Mouse (Mus musculus) kidney, postnatal 0 days (tissue): ENCODE measurements at regions not wholly inside any gene's neighbourhood (a gene's known extent, or its start where the extent isn't known, plus 50 kb on each side); places are given as distances from the start of the nearest gene placed in this dataset.

Source experiments
- ATAC-seq: fragments of 200-750 bp; cut with Nextera tagmentation; replicated peaks from 2 replicates; pipeline ENCODE4 v1.8.0; 2017; ENCODE audit warnings: low read depth, moderate number of reproducible peaks, moderate TSS enrichment, moderate library complexity; ENCODE audit not compliant: low FRiP score
- DNase-seq: peaks from one replicate; pipeline ENCODE4 v3.0.0-alpha.2; 2016; ENCODE audit warnings: low spot score
- H3K27ac ChIP-seq: fragments of 300-500 bp; sonication (generic); 2 replicates; pipeline ENCODE4 v1.5.1; 2014; ENCODE audit warnings: mild to moderate bottlenecking
- H3K27me3 ChIP-seq: fragments of 300-500 bp; sonication (generic); 2 replicates; pipeline ENCODE4 v1.6.1; 2014; ENCODE audit warnings: low read length, mixed read lengths; ENCODE audit not compliant: insufficient read depth
- H3K36me3 ChIP-seq: fragments of 300-500 bp; sonication (generic); 2 replicates; pipeline ENCODE4 v1.6.1; 2014; ENCODE audit warnings: low read length, mixed read lengths; ENCODE audit not compliant: insufficient read depth
- H3K4me1 ChIP-seq: fragments of 300-500 bp; sonication (generic); replicated peaks from 2 replicates; pipeline ENCODE4 v1.6.1; 2014; ENCODE audit warnings: antibody characterized with exemption, low read length, mixed read lengths; ENCODE audit not compliant: insufficient read depth
- H3K4me2 ChIP-seq: fragments of 300-500 bp; sonication (generic); 2 replicates; pipeline ENCODE4 v1.6.1; 2014; ENCODE audit warnings: mild to moderate bottlenecking, low read length, moderate library complexity, mixed read lengths
- H3K4me3 ChIP-seq: fragments of 300-500 bp; sonication (generic); replicated peaks from 2 replicates; pipeline ENCODE4 v1.5.1; 2014; ENCODE audit warnings: low read depth, low read length
- H3K9ac ChIP-seq: fragments of 300-500 bp; sonication (generic); 2 replicates; pipeline ENCODE4 v1.6.1; 2014; ENCODE audit warnings: low read depth, low read length
- H3K9me3 ChIP-seq: fragments of 300-500 bp; sonication (generic); replicated peaks from 2 replicates; pipeline ENCODE4 v1.6.1; 2016; ENCODE audit warnings: low read length, inconsistent platforms, mixed read lengths
- CTCF ChIP-seq: IDR thresholded peaks from 2 replicates; pipeline ENCODE4 v1.5.1; 2016; ENCODE audit warnings: antibody characterized with exemption, low read depth, mild to moderate bottlenecking, moderate library complexity
- WGBS: fragments of 180-500 bp; shearing (Covaris S2); extraction: QIAGEN DNeasy Blood & Tissue Kit; methylation state at CpG from one replicate; pipeline ENCODE4 v1.1.7; 2014; 5-methylcytosine and 5-hydroxymethylcytosine counted together

GRCm38 (mm10) chr2:103848923-103849700 lies 51.7 kb upstream of the Caprin1 start:
- 67% methylated on average over 9 of the region's 9 CpGs for WGBS
- Histone ChIP-seq H3K27ac (no peak overlapping the region), H3K9ac (no peak overlapping the region), H3K4me1 (no peaks in the 10 kb centered on the region), H3K36me3 (no peaks in the 10 kb centered on the region), H3K27me3 (no peaks in the 10 kb centered on the region), H3K9me3 (no peaks in the 10 kb centered on the region), H3K4me2 (no peak overlapping the region), H3K4me3 (no peak overlapping the region)
- DNase-seq (peak; percentile 82), ATAC-seq (no peak; the same call in 1 of the 2 replicates)
- TF ChIP-seq CTCF, result peak; percentile 85

GRCm38 (mm10) chr2:103849766-103850530 lies 52.5 kb upstream of the Caprin1 start:
- H3K9me3 ChIP-seq, result no peaks in the 10 kb centered on the region
- 71% methylated on average over 9 of the region's 9 CpGs for WGBS
- no peak overlapping the region for H3K27ac ChIP-seq
- H3K4me1 ChIP-seq, result no peaks in the 10 kb centered on the region
- ATAC-seq (no peak), DNase-seq (no peak)
- H3K9ac ChIP-seq, result no peak overlapping the region
- H3K4me3 ChIP-seq, result no peak overlapping the region
- TF ChIP-seq CTCF, result no peak
- no peaks in the 10 kb centered on the region for H3K27me3 ChIP-seq
- no peaks in the 10 kb centered on the region for H3K36me3 ChIP-seq
- no peak overlapping the region for H3K4me2 ChIP-seq

- Histone ChIP-seq H3K9me3 (no peaks in the 10 kb centered on the region), H3K9ac (no peak overlapping the region), H3K27me3 (no peaks in the 10 kb centered on the region), H3K4me1 (no peaks in the 10 kb centered on the region), H3K4me3 (no peak overlapping the region), H3K36me3 (no peaks in the 10 kb centered on the region), H3K4me2 (no peak overlapping the region), H3K27ac (no peak overlapping the region)
- no peak for ATAC-seq
- TF ChIP-seq CTCF, result no peak
- 77% methylated on average over 5 of the region's 5 CpGs for WGBS
- no peak for DNase-seq
Measured at GRCm38 (mm10) chr2:103850531-103850816, 53.0 kb upstream of the Caprin1 start.

- Histone ChIP-seq H3K9me3 (no peaks in the 10 kb centered on the region), H3K9ac (no peak overlapping the region), H3K27ac (no peak overlapping the region), H3K4me1 (no peaks in the 10 kb centered on the region), H3K4me3 (no peak overlapping the region), H3K4me2 (no peak overlapping the region), H3K36me3 (no peaks in the 10 kb centered on the region), H3K27me3 (no peaks in the 10 kb centered on the region)
- no peak for TF ChIP-seq CTCF
- DNase-seq (no peak), ATAC-seq (no peak)
- 46% methylated on average over 3 of the region's 3 CpGs for WGBS
Measured at GRCm38 (mm10) chr2:103851171-103851570, 53.7 kb upstream of the Caprin1 start.

GRCm38 (mm10) chr2:103861226-103861625 lies 63.8 kb upstream of the Caprin1 start:
- TF ChIP-seq CTCF, result no peak
- Histone ChIP-seq H3K27ac (no peak overlapping the region), H3K27me3 (no peaks in the 10 kb centered on the region), H3K36me3 (no peaks in the 10 kb centered on the region), H3K4me2 (no peak overlapping the region), H3K9me3 (no peaks in the 10 kb centered on the region; the same call in 1 of the 2 replicates), H3K4me1 (no peaks in the 10 kb centered on the region), H3K9ac (no peak overlapping the region), H3K4me3 (no peak overlapping the region)
- WGBS, result 76% methylated on average over 8 of the region's 8 CpGs
- ATAC-seq (no peak), DNase-seq (no peak)

GRCm38 (mm10) chr2:103864254-103864653 lies 66.8 kb upstream of the Caprin1 start:
- H3K4me2 ChIP-seq, result no peak overlapping the region
- 65% methylated on average over 2 of the region's 2 CpGs for WGBS
- TF ChIP-seq CTCF, result no peak
- no peaks in the 10 kb centered on the region for H3K4me1 ChIP-seq
- no peaks in the 10 kb centered on the region for H3K27me3 ChIP-seq
- H3K36me3 ChIP-seq, result no peaks in the 10 kb centered on the region
- no peak overlapping the region for H3K27ac ChIP-seq
- no peak overlapping the region for H3K9ac ChIP-seq
- no peak for ATAC-seq
- H3K4me3 ChIP-seq, result no peak overlapping the region
- no peaks in the 10 kb centered on the region for H3K9me3 ChIP-seq
- no peak for DNase-seq
